Mouse (Mus musculus): ENCODE measurements around the gene Hip1r.

Gene Hip1r

GRCm38 (mm10) chr5:123973299-123974178 lies at the start of gene Hip1r:
TSS of gene Hip1r (plus strand) at chr5:123973628.
- DNase-seq (ENCODE audit: extremely low spot score, low read depth, low spot score): no peak

- no peak for DNase-seq (ENCODE audit: extremely low spot score, low read depth, low spot score)
These were observed 46.3 kb upstream of the Hip1r start, which contains the start of gene Gm43518 for GRCm38 (mm10) chr5:123927118-123927517. TSS of gene Gm43518 (plus strand) at chr5:123927418.

- DNase-seq (ENCODE audit: extremely low spot score, low read depth, low spot score): peak; percentile 96
These were observed 42.9 kb upstream of the Hip1r start, which contains the start of gene Ccdc62 for GRCm38 (mm10) chr5:123930508-123930989. TSS of gene Ccdc62 (plus strand) at chr5:123930679.

GRCm38 (mm10) chr5:123931131-123931530 lies 42.3 kb upstream of the Hip1r start:
- no peak for DNase-seq (ENCODE audit: extremely low spot score, low read depth, low spot score)

GRCm38 (mm10) chr5:123932927-123933326 lies 40.5 kb upstream of the Hip1r start:
- DNase-seq (ENCODE audit: extremely low spot score, low read depth, low spot score): no peak

- no peak for DNase-seq (ENCODE audit: extremely low spot score, low read depth, low spot score)
These were observed 39.9 kb upstream of the Hip1r start for GRCm38 (mm10) chr5:123933556-123933955.

- no peak for DNase-seq (ENCODE audit: extremely low spot score, low read depth, low spot score)
These were observed 39.4 kb upstream of the Hip1r start for GRCm38 (mm10) chr5:123933957-123934591.

- DNase-seq (ENCODE audit: extremely low spot score, low read depth, low spot score): no peak
These were observed 37.5 kb upstream of the Hip1r start for GRCm38 (mm10) chr5:123935931-123936330.

- no peak for DNase-seq (ENCODE audit: extremely low spot score, low read depth, low spot score)
These were observed 34.9 kb upstream of the Hip1r start for GRCm38 (mm10) chr5:123938479-123938878.

- DNase-seq (ENCODE audit: extremely low spot score, low read depth, low spot score): no peak
These were observed 26.9 kb upstream of the Hip1r start for GRCm38 (mm10) chr5:123946546-123946945.

- DNase-seq (ENCODE audit: extremely low spot score, low read depth, low spot score): peak; percentile 56
These were observed 26.2 kb upstream of the Hip1r start for GRCm38 (mm10) chr5:123947041-123947761.

GRCm38 (mm10) chr5:123952365-123953045 lies 20.9 kb upstream of the Hip1r start:
- no peak for DNase-seq (ENCODE audit: extremely low spot score, low read depth, low spot score)

GRCm38 (mm10) chr5:123957213-123957612 lies 16.2 kb upstream of the Hip1r start:
- no peak for DNase-seq (ENCODE audit: extremely low spot score, low read depth, low spot score)

GRCm38 (mm10) chr5:123959018-123959417 lies 14.4 kb upstream of the Hip1r start:
- DNase-seq (ENCODE audit: extremely low spot score, low read depth, low spot score): no peak

GRCm38 (mm10) chr5:123960129-123960528 lies 13.3 kb upstream of the Hip1r start:
- DNase-seq (ENCODE audit: extremely low spot score, low read depth, low spot score): no peak

GRCm38 (mm10) chr5:123961046-123961445 lies 12.4 kb upstream of the Hip1r start:
- no peak for DNase-seq (ENCODE audit: extremely low spot score, low read depth, low spot score)

- DNase-seq (ENCODE audit: extremely low spot score, low read depth, low spot score): no peak
These were observed 9.2 kb upstream of the Hip1r start for GRCm38 (mm10) chr5:123964208-123964607.

GRCm38 (mm10) chr5:123966759-123967158 lies 6.7 kb upstream of the Hip1r start:
- no peak for DNase-seq (ENCODE audit: extremely low spot score, low read depth, low spot score)

- DNase-seq (ENCODE audit: extremely low spot score, low read depth, low spot score): no peak
These were observed 5.0 kb upstream of the Hip1r start for GRCm38 (mm10) chr5:123968468-123968867.

GRCm38 (mm10) chr5:123969216-123969615 lies 4.2 kb upstream of the Hip1r start:
- DNase-seq (ENCODE audit: extremely low spot score, low read depth, low spot score): no peak

- no peak for DNase-seq (ENCODE audit: extremely low spot score, low read depth, low spot score)
These were observed 2.9 kb upstream of the Hip1r start for GRCm38 (mm10) chr5:123970576-123970975.
